Mouse (Mus musculus): ENCODE measurements around the gene Ttc25. TPM values are rescaled to one million over a fixed set of nuclear protein-coding genes. Genes with fewer than 3 reads are reported as not detected.

The Ttc25 gene
- polyA plus RNA-seq, 1 experiment from 2014 or later, result 0.62 TPM

- H3K4me3 ChIP-seq, result no peak overlapping the region
- H3K27ac ChIP-seq (replicated peaks), result no peak overlapping the region
- H3K9ac ChIP-seq, result no peak overlapping the region
- H3K4me1 ChIP-seq, result peaks cover 5% of the 10 kb centered on the region; the same call in 1 of the 2 replicates
- H3K4me2 ChIP-seq, result no peak overlapping the region
- no peaks in the 10 kb centered on the region for H3K9me3 ChIP-seq
- ATAC-seq (ENCODE audit: extremely low read depth, insufficient number of reproducible peaks, low FRiP score, low TSS enrichment), result no peak
- 75% methylated on average over 4 of the region's 4 CpGs for WGBS
- H3K36me3 ChIP-seq, result no peaks in the 10 kb centered on the region
- no peaks in the 10 kb centered on the region; the same call in 1 of the 2 replicates for H3K27me3 ChIP-seq (replicated peaks)
These were observed 7.4 kb downstream of the Ttc25 start for GRCm38 (mm10) chr11:100552842-100553241.

- Histone ChIP-seq H3K9ac (peak overlapping the region; percentile 78), H3K9me3 (no peaks in the 10 kb centered on the region), H3K4me2 (peak overlapping the region; percentile 65), H3K27ac (replicated peaks) (no peak overlapping the region), H3K4me3 (peak overlapping the region; percentile 41), H3K27me3 (replicated peaks) (no peaks in the 10 kb centered on the region), H3K36me3 (no peaks in the 10 kb centered on the region), H3K4me1 (peaks cover 5% of the 10 kb centered on the region; the same call in 1 of the 2 replicates)
- WGBS, result 18% methylated on average over 11 of the region's 11 CpGs
- ATAC-seq (ENCODE audit: extremely low read depth, insufficient number of reproducible peaks, low FRiP score, low TSS enrichment), result no peak
These were observed 10.2 kb downstream of the Ttc25 start for GRCm38 (mm10) chr11:100555583-100555982.

GRCm38 (mm10) chr11:100557563-100557962 lies 12.2 kb downstream of the Ttc25 start:
- WGBS, result 79% methylated on average over 3 of the region's 3 CpGs
- H3K9ac ChIP-seq, result no peak overlapping the region
- H3K4me1 ChIP-seq, result no peaks in the 10 kb centered on the region
- no peaks in the 10 kb centered on the region for H3K27me3 ChIP-seq (replicated peaks)
- H3K9me3 ChIP-seq, result no peaks in the 10 kb centered on the region
- no peak overlapping the region for H3K27ac ChIP-seq (replicated peaks)
- no peak for ATAC-seq (ENCODE audit: extremely low read depth, insufficient number of reproducible peaks, low FRiP score, low TSS enrichment)
- H3K36me3 ChIP-seq, result no peaks in the 10 kb centered on the region
- no peak overlapping the region for H3K4me2 ChIP-seq
- H3K4me3 ChIP-seq, result no peak overlapping the region

GRCm38 (mm10) chr11:100559476-100559875 lies 14.1 kb downstream of the Ttc25 start:
- ATAC-seq (ENCODE audit: extremely low read depth, insufficient number of reproducible peaks, low FRiP score, low TSS enrichment), result no peak
- no peaks in the 10 kb centered on the region for H3K4me1 ChIP-seq
- no peak overlapping the region for H3K27ac ChIP-seq (replicated peaks)
- no peaks in the 10 kb centered on the region for H3K27me3 ChIP-seq (replicated peaks)
- no peak overlapping the region for H3K9ac ChIP-seq
- no peak overlapping the region for H3K4me3 ChIP-seq
- 29% methylated on average over 7 of the region's 7 CpGs for WGBS
- H3K36me3 ChIP-seq, result no peaks in the 10 kb centered on the region
- no peak overlapping the region for H3K4me2 ChIP-seq
- H3K9me3 ChIP-seq, result no peaks in the 10 kb centered on the region

- Histone ChIP-seq H3K27me3 (replicated peaks) (no peaks in the 10 kb centered on the region), H3K4me1 (no peaks in the 10 kb centered on the region), H3K27ac (replicated peaks) (no peak overlapping the region), H3K4me2 (no peak overlapping the region), H3K4me3 (no peak overlapping the region), H3K36me3 (no peaks in the 10 kb centered on the region), H3K9me3 (no peaks in the 10 kb centered on the region), H3K9ac (no peak overlapping the region)
- WGBS, result 63% methylated on average over 5 of the region's 5 CpGs
- ATAC-seq (ENCODE audit: extremely low read depth, insufficient number of reproducible peaks, low FRiP score, low TSS enrichment), result no peak
These were observed 16.3 kb downstream of the Ttc25 start for GRCm38 (mm10) chr11:100561748-100562147.

GRCm38 (mm10) chr11:100564297-100564696 lies 18.9 kb downstream of the Ttc25 start:
- Histone ChIP-seq H3K4me1 (no peaks in the 10 kb centered on the region), H3K27me3 (replicated peaks) (0 out of 2 replicates have a peak, but pooled peaks cover 5% of the 10 kb centered on the region), H3K27ac (replicated peaks) (no peak overlapping the region), H3K9ac (no peak overlapping the region), H3K4me3 (no peak overlapping the region), H3K9me3 (no peaks in the 10 kb centered on the region), H3K36me3 (no peaks in the 10 kb centered on the region), H3K4me2 (no peak overlapping the region)
- ATAC-seq (ENCODE audit: extremely low read depth, insufficient number of reproducible peaks, low FRiP score, low TSS enrichment), result no peak
- 64% methylated on average over 15 of the region's 15 CpGs for WGBS

GRCm38 (mm10) chr11:100564703-100565102 lies 19.3 kb downstream of the Ttc25 start:
- Histone ChIP-seq H3K27me3 (replicated peaks) (0 out of 2 replicates have a peak, but pooled peaks cover 5% of the 10 kb centered on the region), H3K4me2 (no peak overlapping the region), H3K4me1 (no peaks in the 10 kb centered on the region), H3K9me3 (no peaks in the 10 kb centered on the region), H3K4me3 (no peak overlapping the region), H3K36me3 (no peaks in the 10 kb centered on the region), H3K27ac (replicated peaks) (no peak overlapping the region), H3K9ac (no peak overlapping the region)
- WGBS, result 74% methylated on average over 6 of the region's 6 CpGs
- ATAC-seq (ENCODE audit: extremely low read depth, insufficient number of reproducible peaks, low FRiP score, low TSS enrichment), result no peak

- no peak overlapping the region for H3K4me2 ChIP-seq
- WGBS, result 49% methylated on average over 5 of the region's 5 CpGs
- H3K36me3 ChIP-seq, result no peaks in the 10 kb centered on the region
- no peak overlapping the region for H3K4me3 ChIP-seq
- H3K27ac ChIP-seq (replicated peaks), result no peak overlapping the region
- ATAC-seq (ENCODE audit: extremely low read depth, insufficient number of reproducible peaks, low FRiP score, low TSS enrichment), result no peak
- H3K9ac ChIP-seq, result no peak overlapping the region
- H3K9me3 ChIP-seq, result no peaks in the 10 kb centered on the region
- H3K4me1 ChIP-seq, result peaks cover 12% of the 10 kb centered on the region
- H3K27me3 ChIP-seq (replicated peaks), result peaks cover 21% of the 10 kb centered on the region; the same call in 1 of the 2 replicates
These were observed 21.8 kb downstream of the Ttc25 start for GRCm38 (mm10) chr11:100567229-100567628.

GRCm38 (mm10) chr11:100567815-100568245 lies 22.4 kb downstream of the Ttc25 start:
- Histone ChIP-seq H3K9ac (no peak overlapping the region), H3K4me2 (no peak overlapping the region), H3K9me3 (no peaks in the 10 kb centered on the region), H3K27me3 (replicated peaks) (peaks cover 27% of the 10 kb centered on the region; the same call in 1 of the 2 replicates), H3K4me1 (peaks cover 12% of the 10 kb centered on the region), H3K36me3 (no peaks in the 10 kb centered on the region), H3K27ac (replicated peaks) (no peak overlapping the region), H3K4me3 (no peak overlapping the region)
- WGBS, result 67% methylated on average over 9 of the region's 9 CpGs
- ATAC-seq (ENCODE audit: extremely low read depth, insufficient number of reproducible peaks, low FRiP score, low TSS enrichment), result no peak

GRCm38 (mm10) chr11:100568692-100569091 lies 23.3 kb downstream of the Ttc25 start:
- Histone ChIP-seq H3K27me3 (replicated peaks) (peaks cover 27% of the 10 kb centered on the region; the same call in 1 of the 2 replicates), H3K4me3 (no peak overlapping the region), H3K9me3 (no peaks in the 10 kb centered on the region), H3K4me2 (no peak overlapping the region), H3K27ac (replicated peaks) (no peak overlapping the region), H3K9ac (no peak overlapping the region), H3K36me3 (no peaks in the 10 kb centered on the region), H3K4me1 (peaks cover 12% of the 10 kb centered on the region)
- WGBS, result 73% methylated on average over 8 of the region's 8 CpGs
- ATAC-seq (ENCODE audit: extremely low read depth, insufficient number of reproducible peaks, low FRiP score, low TSS enrichment), result no peak

GRCm38 (mm10) chr11:100569789-100570188 lies 24.4 kb downstream of the Ttc25 start:
- no peak for ATAC-seq (ENCODE audit: extremely low read depth, insufficient number of reproducible peaks, low FRiP score, low TSS enrichment)
- no peaks in the 10 kb centered on the region for H3K9me3 ChIP-seq
- WGBS, result 63% methylated on average over 9 of the region's 9 CpGs

GRCm38 (mm10) chr11:100570430-100571201 lies 25.2 kb downstream of the Ttc25 start:
- no peaks in the 10 kb centered on the region for H3K36me3 ChIP-seq
- peaks cover 17% of the 10 kb centered on the region for H3K4me1 ChIP-seq
- WGBS, result 10% methylated on average over 8 of the region's 8 CpGs
- no peak overlapping the region for H3K27ac ChIP-seq (replicated peaks)
- peak overlapping the region; percentile 67 for H3K9ac ChIP-seq
- peak overlapping the region; percentile 66 for H3K4me2 ChIP-seq
- H3K27me3 ChIP-seq (replicated peaks), result peaks cover 27% of the 10 kb centered on the region; the same call in 1 of the 2 replicates
- ATAC-seq (ENCODE audit: extremely low read depth, insufficient number of reproducible peaks, low FRiP score, low TSS enrichment), result no peak
- no peaks in the 10 kb centered on the region for H3K9me3 ChIP-seq
- peak overlapping the region; percentile 36 for H3K4me3 ChIP-seq

More at GRCm38 (mm10) chr11:100569789-100570188, 24.4 kb downstream of the Ttc25 start:
- H3K36me3 ChIP-seq, result no peaks in the 10 kb centered on the region
- no peak overlapping the region for H3K4me3 ChIP-seq
- no peak overlapping the region for H3K27ac ChIP-seq (replicated peaks)
- peaks cover 12% of the 10 kb centered on the region for H3K4me1 ChIP-seq
- no peak overlapping the region for H3K4me2 ChIP-seq
- no peak overlapping the region for H3K9ac ChIP-seq
- peaks cover 27% of the 10 kb centered on the region; the same call in 1 of the 2 replicates for H3K27me3 ChIP-seq (replicated peaks)

Data from heart, embryonic 13.5 days (tissue).